Mouse (Mus musculus): ENCODE data around the gene Ildr2.

- TF ChIP-seq MAX (IDR thresholded peaks at IDR 0.05; ENCODE audit: low read depth) (no peak), POLR2AphosphoS2 (IDR thresholded peaks at IDR 0.05; ENCODE audit: insufficient read length, low read depth) (no peak), TCF12 (IDR thresholded peaks at IDR 0.05; ENCODE audit: insufficient read depth, poor library complexity, severe bottlenecking) (no peak), CEBPB (IDR thresholded peaks at IDR 0.05; ENCODE audit: insufficient read depth, poor library complexity, severe bottlenecking) (no peak), POLR2A (IDR thresholded peaks at IDR 0.05; ENCODE audit: insufficient read length, low read depth) (no peak), E2F4 (IDR thresholded peaks at IDR 0.05; ENCODE audit: insufficient read depth) (no peak), MYOD1 (IDR thresholded peaks at IDR 0.05; ENCODE audit: control insufficient read depth in 1 of 3, insufficient read length in 2 of 3, low read depth in 2 of 3) (no peak), REST (IDR thresholded peaks at IDR 0.05; ENCODE audit: insufficient read depth, insufficient read length) (no peak), USF1 (IDR thresholded peaks at IDR 0.05; ENCODE audit: low read depth) (no peak), TCF3 (IDR thresholded peaks at IDR 0.05; ENCODE audit: insufficient read length, low read depth) (no peak), SRF (IDR thresholded peaks at IDR 0.05; ENCODE audit: control insufficient read depth, insufficient read length, low read depth) (no peak)
These were observed 95.4 kb downstream of the Ildr2 start for GRCm38 (mm10) chr1:166349341-166349740.

Measured in myocyte (in vitro differentiated cells).